Mouse (Mus musculus) layer of hippocampus, postnatal 36 days (tissue): ENCODE data around the gene Zbtb16. TPM values are rescaled to one million over a fixed set of nuclear protein-coding genes. Genes with fewer than 3 reads are reported as not detected.

Experiments used
- DNase-seq, 2 experiments: peaks; one replicate each; pipeline ENCODE4 v3.0.0; 2022
- total RNA-seq, 2 experiments: library from RNA; stranded (reverse); gene quantifications; 2 replicates each; pipeline ENCODE4 v1.2.3; 2021

Zbtb16 gene
- total RNA-seq, 2 experiments from 2014 or later, result 104 to 149 TPM

- DNase-seq, result no peak
Observed at GRCm38 (mm10) chr9:48640881-48641280, 195.1 kb downstream of the Zbtb16 start.

GRCm38 (mm10) chr9:48638176-48638803, 197.7 kb downstream of the Zbtb16 start:
- DNase-seq, result no peak

- DNase-seq, result no peak
Observed at GRCm38 (mm10) chr9:48637161-48637560, 198.9 kb downstream of the Zbtb16 start.

GRCm38 (mm10) chr9:48635576-48636350, 200.3 kb downstream of the Zbtb16 start:
- no peak for DNase-seq

GRCm38 (mm10) chr9:48633147-48633546, 202.9 kb downstream of the Zbtb16 start:
- no peak for DNase-seq

- no peak for DNase-seq
Observed at GRCm38 (mm10) chr9:48619268-48619667, 216.8 kb downstream of the Zbtb16 start.

GRCm38 (mm10) chr9:48618589-48618988, 217.4 kb downstream of the Zbtb16 start:
- peak; percentile 35 to 55 for DNase-seq

- DNase-seq, result no peak
Observed at GRCm38 (mm10) chr9:48618111-48618510, 217.9 kb downstream of the Zbtb16 start.

GRCm38 (mm10) chr9:48617511-48618010, 218.5 kb downstream of the Zbtb16 start:
- no peak for DNase-seq

- no peak for DNase-seq
Observed at GRCm38 (mm10) chr9:48613221-48613620, 222.8 kb downstream of the Zbtb16 start.

- DNase-seq, result no peak
Observed at GRCm38 (mm10) chr9:48612542-48612941, 223.5 kb downstream of the Zbtb16 start.

GRCm38 (mm10) chr9:48611032-48611431, 225.0 kb downstream of the Zbtb16 start:
- DNase-seq, result no peak

GRCm38 (mm10) chr9:48609734-48610133, 226.3 kb downstream of the Zbtb16 start:
- no peak for DNase-seq

- DNase-seq, result no peak
Observed at GRCm38 (mm10) chr9:48607417-48607816, 228.6 kb downstream of the Zbtb16 start.

GRCm38 (mm10) chr9:48606171-48606570, 229.9 kb downstream of the Zbtb16 start:
- no peak for DNase-seq

GRCm38 (mm10) chr9:48605697-48606096, 230.3 kb downstream of the Zbtb16 start:
- DNase-seq, result no peak

GRCm38 (mm10) chr9:48604939-48605598, 231.0 kb downstream of the Zbtb16 start, which contains the start of gene Nnmt:
Gene Nnmt (minus strand): TSS chr9:48605153.
- no peak for DNase-seq

Other genes starting within 250 kb of the Zbtb16 start
- gene Nnmt, start 231.1 kb downstream of the Zbtb16 start, total RNA-seq, result 1 to 10 TPM in 1 of 2 experiments, under 1 TPM in 1; 0.86 to 2.5 TPM
- gene Htr3a, start 74.9 kb upstream of the Zbtb16 start, total RNA-seq, result 10 to 100 TPM; 11.7 to 14.2 TPM
- not detected for gene Htr3b, start 128.8 kb upstream of the Zbtb16 start, total RNA-seq
- 10 to 100 TPM; 36.4 to 36.8 TPM for gene Usp28, start 149.2 kb upstream of the Zbtb16 start, total RNA-seq
- gene Zw10, start 219.4 kb upstream of the Zbtb16 start, total RNA-seq, result 10 to 100 TPM; 17.3 to 19.7 TPM
- under 1 TPM; 0.55 to 0.61 TPM for gene Tmprss5, start 245.0 kb upstream of the Zbtb16 start, total RNA-seq